Mouse (Mus musculus) brain, embryonic 14.5 days (tissue): ENCODE results near the gene Card10. TPM values are rescaled to one million over a fixed set of nuclear protein-coding genes. Genes with fewer than 3 reads are reported as not detected.

Experiments
- DNase-seq: peaks from one replicate; pipeline ENCODE4 v3.0.0-alpha.2; 2011; ENCODE audit warnings: low read depth
- CTCF ChIP-seq: fragments of 200-500 bp; IDR thresholded peaks from 2 replicates; pipeline ENCODE4 v1.5.1; 2012; ENCODE audit warnings: inconsistent platforms, mild to moderate bottlenecking, moderate library complexity, borderline replicate concordance; ENCODE audit not compliant: insufficient read depth, insufficient read length; ENCODE audit errors: extremely low read depth
- POLR2A ChIP-seq: fragments of 200-500 bp; IDR thresholded peaks from 2 replicates; pipeline ENCODE4 v1.6.1; 2012; ENCODE audit warnings: mild to moderate bottlenecking, inconsistent platforms, borderline replicate concordance; ENCODE audit not compliant: poor library complexity, insufficient read depth, insufficient read length, severe bottlenecking; ENCODE audit errors: extremely low read depth
- polyA plus RNA-seq: library from polyadenylated mRNA; depleted of rRNA; stranded (reverse); fragments of >200 nt; gene quantifications from 2 replicates; pipeline ENCODE4 v1.2.3, GENCODE M21; 2012

Card10 gene
- polyA plus RNA-seq, 1 experiment: 5.5 TPM

GRCm38 (mm10) chr15:78752991-78753390 lies 49.9 kb downstream of the Card10 start:
- TF ChIP-seq POLR2A (no peak), CTCF (no peak)

GRCm38 (mm10) chr15:78750608-78751350 lies 52.1 kb downstream of the Card10 start:
- TF ChIP-seq CTCF (no peak), POLR2A (no peak)
- peak; percentile 71 for DNase-seq

More at GRCm38 (mm10) chr15:78752991-78753390, 49.9 kb downstream of the Card10 start:
- no peak for DNase-seq

GRCm38 (mm10) chr15:78749855-78750254 lies 53.0 kb downstream of the Card10 start:
- TF ChIP-seq POLR2A: no peak
- no peak for TF ChIP-seq CTCF
- no peak for DNase-seq

GRCm38 (mm10) chr15:78744206-78744605 lies 58.6 kb downstream of the Card10 start:
- peak; percentile 90 for DNase-seq
- TF ChIP-seq CTCF: peak; percentile 99
- TF ChIP-seq POLR2A: no peak

GRCm38 (mm10) chr15:78742831-78743230 lies 60.0 kb downstream of the Card10 start:
- no peak for DNase-seq
- TF ChIP-seq CTCF (no peak), POLR2A (no peak)

GRCm38 (mm10) chr15:78740662-78741061 lies 62.2 kb downstream of the Card10 start:
- DNase-seq: no peak
- no peak for TF ChIP-seq POLR2A
- no peak for TF ChIP-seq CTCF

- no peak for DNase-seq
- no peak for TF ChIP-seq POLR2A
Measured at GRCm38 (mm10) chr15:78737146-78737545, 65.7 kb downstream of the Card10 start.

- TF ChIP-seq POLR2A: no peak
- TF ChIP-seq CTCF: no peak
- DNase-seq: peak; percentile 86
Measured at GRCm38 (mm10) chr15:78736681-78737100, 66.2 kb downstream of the Card10 start.

- peak; percentile 86 for DNase-seq
- no peak for TF ChIP-seq CTCF
- no peak for TF ChIP-seq POLR2A
Measured at GRCm38 (mm10) chr15:78736181-78736579, 66.7 kb downstream of the Card10 start.

GRCm38 (mm10) chr15:78735431-78736180 lies 67.2 kb downstream of the Card10 start:
- TF ChIP-seq POLR2A: no peak
- TF ChIP-seq CTCF: no peak
- peak; percentile 96 for DNase-seq

- TF ChIP-seq POLR2A (no peak), CTCF (no peak)
- no peak for DNase-seq
Measured at GRCm38 (mm10) chr15:78731830-78732229, 71.0 kb downstream of the Card10 start.
